Mouse (Mus musculus) heart, postnatal 0 days (tissue): ENCODE measurements at regions not wholly inside any gene's neighbourhood (a gene's known extent, or its start where the extent isn't known, plus 50 kb on each side); places are given as distances from the start of the nearest gene placed in this dataset.
"Not testable (repeated sequence)": the region's sequence is repeated elsewhere in the genome, so short reads cannot be mapped to it uniquely, and the experiment has no call there.

Source experiments
- ATAC-seq: fragments of 200-750 bp; cut with Nextera tagmentation; 2 replicates; pipeline ENCODE4 v1.8.0; 2017; ENCODE audit warnings: low read depth, moderate number of reproducible peaks, moderate library complexity; ENCODE audit not compliant: insufficient read depth
- DNase-seq: peaks from one replicate; pipeline ENCODE4 v3.0.0-alpha.2; 2016; ENCODE audit warnings: low spot score
- H3K27ac ChIP-seq: fragments of 300-500 bp; sonication (generic); 2 replicates; pipeline ENCODE4 v1.5.1; 2014; ENCODE audit warnings: low read depth, mild to moderate bottlenecking
- H3K27me3 ChIP-seq: fragments of 300-500 bp; sonication (generic); 2 replicates; pipeline ENCODE4 v1.6.1; 2014; ENCODE audit warnings: low read length, mixed read lengths; ENCODE audit not compliant: control insufficient read depth, insufficient read depth
- H3K36me3 ChIP-seq: fragments of 300-500 bp; sonication (generic); replicated peaks from 2 replicates; pipeline ENCODE4 v1.6.1; 2014; ENCODE audit warnings: low read length, mixed read lengths; ENCODE audit not compliant: control insufficient read depth, insufficient read depth
- H3K4me1 ChIP-seq: fragments of 300-500 bp; sonication (generic); 2 replicates; pipeline ENCODE4 v1.6.1; 2014; ENCODE audit warnings: antibody characterized with exemption; ENCODE audit not compliant: control insufficient read depth, insufficient read depth
- H3K4me2 ChIP-seq: fragments of 300-500 bp; sonication (generic); 2 replicates; pipeline ENCODE4 v1.6.1; 2014; ENCODE audit warnings: low read depth, mild to moderate bottlenecking, low read length, moderate library complexity
- H3K4me3 ChIP-seq: fragments of 300-500 bp; sonication (generic); 2 replicates; pipeline ENCODE4 v1.5.1; 2014; ENCODE audit warnings: low read depth, low read length
- H3K9ac ChIP-seq: fragments of 300-500 bp; sonication (generic); replicated peaks from 2 replicates; pipeline ENCODE4 v1.6.1; 2014; ENCODE audit warnings: low read depth, low read length, mixed read lengths
- H3K9me3 ChIP-seq: fragments of 300-500 bp; sonication (generic); replicated peaks from 2 replicates; pipeline ENCODE4 v1.6.1; 2016; ENCODE audit warnings: low read length; ENCODE audit not compliant: control insufficient read depth
- CTCF ChIP-seq: IDR thresholded peaks from 2 replicates; pipeline ENCODE4 v1.5.1; 2016; ENCODE audit warnings: antibody characterized with exemption, control low read depth, low read depth
- EP300 ChIP-seq: IDR thresholded peaks from 2 replicates; pipeline ENCODE4 v1.6.1; 2016; ENCODE audit warnings: antibody characterized with exemption, low read depth
- WGBS: fragments of 180-500 bp; shearing (Covaris S2); extraction: QIAGEN DNeasy Blood & Tissue Kit; methylation state at CpG from one replicate; pipeline ENCODE4 v1.1.7; 2014; 5-methylcytosine and 5-hydroxymethylcytosine counted together

GRCm38 (mm10) chr13:3128150-3128549, 409.7 kb upstream of the Gdi2 start:
- H3K4me1 ChIP-seq, H3K27ac ChIP-seq, ATAC-seq, H3K27me3 ChIP-seq, H3K9ac ChIP-seq, H3K4me2 ChIP-seq, DNase-seq, H3K9me3 ChIP-seq, H3K36me3 ChIP-seq, H3K4me3 ChIP-seq: not testable (repeated sequence)
- 20% methylated on average over 4 of the region's 4 CpGs for WGBS
- TF ChIP-seq CTCF, result 0 out of 2 replicates have a peak, but pooled peaks have one; percentile 11

- not testable (repeated sequence) for H3K27ac ChIP-seq, H3K4me3 ChIP-seq, H3K27me3 ChIP-seq, DNase-seq, H3K4me1 ChIP-seq, H3K4me2 ChIP-seq, H3K9ac ChIP-seq, ATAC-seq, H3K36me3 ChIP-seq, H3K9me3 ChIP-seq
- 54% methylated on average over 2 of the region's 2 CpGs for WGBS
Observed at GRCm38 (mm10) chr13:3137281-3137680, 400.6 kb upstream of the Gdi2 start.

GRCm38 (mm10) chr13:3138698-3139097, 399.2 kb upstream of the Gdi2 start:
- Histone ChIP-seq H3K27me3 (no peaks in the 10 kb centered on the region), H3K27ac (no peak overlapping the region), H3K9ac (no peak overlapping the region), H3K36me3 (no peaks in the 10 kb centered on the region), H3K4me1 (no peaks in the 10 kb centered on the region), H3K9me3 (no peaks in the 10 kb centered on the region), H3K4me2 (no peak overlapping the region), H3K4me3 (no peak overlapping the region)
- WGBS, result 81% methylated on average over 14 of the region's 14 CpGs
- DNase-seq, result no peak
- no peak for ATAC-seq
- no peak for TF ChIP-seq EP300
- TF ChIP-seq CTCF, result no peak

GRCm38 (mm10) chr13:3145513-3145912, 392.4 kb upstream of the Gdi2 start:
- not testable (repeated sequence) for H3K4me2 ChIP-seq, H3K9ac ChIP-seq, H3K27me3 ChIP-seq, H3K4me1 ChIP-seq, H3K36me3 ChIP-seq, DNase-seq, ATAC-seq, H3K4me3 ChIP-seq, H3K9me3 ChIP-seq, H3K27ac ChIP-seq
- WGBS, result 63% methylated on average over 1 of the region's 1 CpGs
